Mouse (Mus musculus): ENCODE data around the gene Thegl.

Gene Thegl

GRCm38 (mm10) chr5:77100691-77101090 is 84.9 kb downstream of the Thegl start:
- TF ChIP-seq GATA4 (IDR thresholded peaks at IDR 0.05; ENCODE audit: insufficient replicate concordance, low read length): no peak

- no peak for TF ChIP-seq GATA4 (IDR thresholded peaks at IDR 0.05; ENCODE audit: insufficient replicate concordance, low read length)
Measured at GRCm38 (mm10) chr5:77102522-77103365, 86.9 kb downstream of the Thegl start.

- no peak for TF ChIP-seq GATA4 (IDR thresholded peaks at IDR 0.05; ENCODE audit: insufficient replicate concordance, low read length)
Measured at GRCm38 (mm10) chr5:77107146-77107822, 91.5 kb downstream of the Thegl start.

- no peak for TF ChIP-seq GATA4 (IDR thresholded peaks at IDR 0.05; ENCODE audit: insufficient replicate concordance, low read length)
Measured at GRCm38 (mm10) chr5:77108806-77109205, 93.0 kb downstream of the Thegl start.

- no peak for TF ChIP-seq GATA4 (IDR thresholded peaks at IDR 0.05; ENCODE audit: insufficient replicate concordance, low read length)
Measured at GRCm38 (mm10) chr5:77109814-77110213, 94.0 kb downstream of the Thegl start.
